Mouse (Mus musculus) intestine, embryonic 14.5 days (tissue): ENCODE data around the gene Mcm8. TPM values are rescaled to one million over a fixed set of nuclear protein-coding genes. Genes with fewer than 3 reads are reported as not detected.

ENCODE experiments used
- ATAC-seq: fragments of 200-750 bp; cut with Nextera tagmentation; replicated peaks from 2 replicates; pipeline ENCODE4 v1.8.0; 2017; ENCODE audit warnings: low read depth, moderate number of reproducible peaks, moderate TSS enrichment, moderate library complexity; ENCODE audit not compliant: low FRiP score, low TSS enrichment
- DNase-seq: peaks from one replicate; pipeline ENCODE4 v3.0.0-alpha.2; 2018; ENCODE audit warnings: low spot score
- H3K27ac ChIP-seq: fragments of 300-500 bp; sonication (generic); 2 replicates; pipeline ENCODE4 v1.5.1; 2014; ENCODE audit warnings: low read depth, mild to moderate bottlenecking, control low read depth
- H3K27me3 ChIP-seq: fragments of 300-500 bp; sonication (generic); replicated peaks from 2 replicates; pipeline ENCODE4 v1.6.1; 2014; ENCODE audit warnings: low read length, control low read depth; ENCODE audit not compliant: control insufficient read depth, insufficient read depth
- H3K36me3 ChIP-seq: fragments of 300-500 bp; sonication (generic); 2 replicates; pipeline ENCODE4 v1.6.1; 2014; ENCODE audit warnings: low read length, control low read depth; ENCODE audit not compliant: control insufficient read depth, insufficient read depth
- H3K4me1 ChIP-seq: fragments of 300-500 bp; sonication (generic); replicated peaks from 2 replicates; pipeline ENCODE4 v1.6.1; 2014; ENCODE audit warnings: low read length, control low read depth, mixed read lengths; ENCODE audit not compliant: control insufficient read depth, insufficient read depth
- H3K4me2 ChIP-seq: fragments of 300-500 bp; sonication (generic); 2 replicates; pipeline ENCODE4 v1.6.1; 2014; ENCODE audit warnings: low read length
- H3K4me3 ChIP-seq: fragments of 300-500 bp; sonication (generic); 2 replicates; pipeline ENCODE4 v1.5.1; 2014; ENCODE audit warnings: low read depth, low read length, control low read depth, mixed read lengths
- H3K9ac ChIP-seq: fragments of 300-500 bp; sonication (generic); 2 replicates; pipeline ENCODE4 v1.6.1; 2014; ENCODE audit warnings: mild to moderate bottlenecking, low read length
- H3K9me3 ChIP-seq: fragments of 300-500 bp; sonication (generic); 2 replicates; pipeline ENCODE4 v1.6.1; 2016; ENCODE audit warnings: low read length, control low read depth; ENCODE audit not compliant: control insufficient read depth
- WGBS: fragments of 180-500 bp; shearing (Covaris S2); extraction: QIAGEN DNeasy Blood & Tissue Kit; methylation state at CpG from one replicate; pipeline ENCODE4 v1.1.7; 2014; 5-methylcytosine and 5-hydroxymethylcytosine counted together
- polyA plus RNA-seq: library from polyadenylated mRNA; unstranded; fragments of >200 nt; fragmentation: Nextera tagmentation; extraction: Ambion mirVana; gene quantifications from 2 replicates; pipeline ENCODE4 v1.2.1, GENCODE M21; 2014

Mcm8 gene
- polyA plus RNA-seq, 1 experiment from 2014 or later = 13.5 TPM

- Histone ChIP-seq H3K36me3 (peaks cover 25% of the 10 kb centered on the region), H3K4me1 (no peaks in the 10 kb centered on the region), H3K9ac (no peak overlapping the region), H3K4me3 (no peak overlapping the region), H3K27ac (no peak overlapping the region), H3K27me3 (no peaks in the 10 kb centered on the region), H3K9me3 (no peaks in the 10 kb centered on the region), H3K4me2 (no peak overlapping the region)
- 92% methylated on average over 4 of the region's 4 CpGs for WGBS
- no peak for DNase-seq
- no peak for ATAC-seq
Observed at GRCm38 (mm10) chr2:132841071-132841470, 25.1 kb downstream of the Mcm8 start.

- ATAC-seq (peak; percentile 91), DNase-seq (peak; percentile 100)
- H3K27me3 ChIP-seq = no peaks in the 10 kb centered on the region
- H3K27ac ChIP-seq = peak within 1 kb of the TSS; percentile 59
- no peaks in the 10 kb centered on the region for H3K9me3 ChIP-seq
- H3K4me2 ChIP-seq = peak within 1 kb of the TSS; percentile 88
- WGBS = under 1% methylated on average over 96 of the region's 96 CpGs
- peaks cover 23% of the 10 kb centered on the region for H3K36me3 ChIP-seq
- H3K4me3 ChIP-seq = peak within 1 kb of the TSS; percentile 92
- H3K9ac ChIP-seq = peak within 1 kb of the TSS; percentile 90
- H3K4me1 ChIP-seq = peaks cover 12% of the 10 kb centered on the region
Observed at GRCm38 (mm10) chr2:132846407-132847358, 30.7 kb downstream of the Mcm8 start, which contains the start of gene Crls1. Gene Crls1, plus strand, starts transcription at chr2:132846666.

GRCm38 (mm10) chr2:132847581-132847980 is 31.6 kb downstream of the Mcm8 start:
- Histone ChIP-seq H3K36me3 (peaks cover 23% of the 10 kb centered on the region), H3K27ac (no peak overlapping the region), H3K4me3 (peak overlapping the region; percentile 92), H3K4me2 (peak overlapping the region; percentile 88), H3K4me1 (peaks cover 12% of the 10 kb centered on the region), H3K27me3 (no peaks in the 10 kb centered on the region), H3K9me3 (no peaks in the 10 kb centered on the region), H3K9ac (peak overlapping the region; percentile 90)
- WGBS = 26% methylated on average over 7 of the region's 7 CpGs
- ATAC-seq = no peak
- DNase-seq = no peak

- 86% methylated on average over 4 of the region's 4 CpGs for WGBS
- H3K4me3 ChIP-seq = no peak overlapping the region
- no peaks in the 10 kb centered on the region for H3K9me3 ChIP-seq
- ATAC-seq (no peak), DNase-seq (no peak)
- H3K9ac ChIP-seq = no peak overlapping the region
- H3K27me3 ChIP-seq = no peaks in the 10 kb centered on the region
- no peak overlapping the region for H3K27ac ChIP-seq
- peaks cover 12% of the 10 kb centered on the region for H3K4me1 ChIP-seq
- peak overlapping the region; percentile 88 for H3K4me2 ChIP-seq
- peaks cover 21% of the 10 kb centered on the region for H3K36me3 ChIP-seq
Observed at GRCm38 (mm10) chr2:132848361-132848760, 32.4 kb downstream of the Mcm8 start.

- no peak overlapping the region for H3K4me2 ChIP-seq
- ATAC-seq (no peak), DNase-seq (no peak)
- no peaks in the 10 kb centered on the region for H3K27me3 ChIP-seq
- no peaks in the 10 kb centered on the region for H3K9me3 ChIP-seq
- H3K4me1 ChIP-seq = peaks cover 12% of the 10 kb centered on the region
- no peak overlapping the region for H3K27ac ChIP-seq
- H3K4me3 ChIP-seq = no peak overlapping the region
- 93% methylated on average over 6 of the region's 6 CpGs for WGBS
- H3K9ac ChIP-seq = no peak overlapping the region
- peaks cover 23% of the 10 kb centered on the region for H3K36me3 ChIP-seq
Observed at GRCm38 (mm10) chr2:132849141-132849540, 33.2 kb downstream of the Mcm8 start.

GRCm38 (mm10) chr2:132853051-132853450 is 37.1 kb downstream of the Mcm8 start:
- H3K9me3 ChIP-seq = no peaks in the 10 kb centered on the region
- ATAC-seq (no peak), DNase-seq (no peak)
- H3K4me2 ChIP-seq = no peak overlapping the region
- peaks cover 4% of the 10 kb centered on the region; the same call in 1 of the 2 replicates for H3K4me1 ChIP-seq
- no peak overlapping the region for H3K27ac ChIP-seq
- peaks cover 27% of the 10 kb centered on the region for H3K36me3 ChIP-seq
- WGBS = 92% methylated on average over 1 of the region's 1 CpGs
- H3K4me3 ChIP-seq = no peak overlapping the region
- H3K27me3 ChIP-seq = no peaks in the 10 kb centered on the region
- H3K9ac ChIP-seq = no peak overlapping the region

GRCm38 (mm10) chr2:132856333-132856732 is 40.4 kb downstream of the Mcm8 start:
- no peak overlapping the region for H3K27ac ChIP-seq
- no peaks in the 10 kb centered on the region for H3K27me3 ChIP-seq
- no peak for DNase-seq
- no peak overlapping the region for H3K9ac ChIP-seq
- H3K36me3 ChIP-seq = peaks cover 14% of the 10 kb centered on the region
- H3K4me3 ChIP-seq = no peak overlapping the region
- no peak for ATAC-seq
- H3K4me1 ChIP-seq = no peaks in the 10 kb centered on the region
- 82% methylated on average over 5 of the region's 5 CpGs for WGBS
- H3K9me3 ChIP-seq = no peaks in the 10 kb centered on the region
- no peak overlapping the region for H3K4me2 ChIP-seq

- H3K9me3 ChIP-seq = no peaks in the 10 kb centered on the region
- H3K27me3 ChIP-seq = no peaks in the 10 kb centered on the region
- no peak for ATAC-seq
- no peak overlapping the region for H3K9ac ChIP-seq
- no peak overlapping the region for H3K27ac ChIP-seq
- H3K4me2 ChIP-seq = no peak overlapping the region
- H3K4me1 ChIP-seq = no peaks in the 10 kb centered on the region
- DNase-seq = no peak
- H3K36me3 ChIP-seq = peaks cover 20% of the 10 kb centered on the region
- H3K4me3 ChIP-seq = no peak overlapping the region
Observed at GRCm38 (mm10) chr2:132860435-132860834, 44.5 kb downstream of the Mcm8 start.

GRCm38 (mm10) chr2:132861456-132861855 is 45.5 kb downstream of the Mcm8 start:
- Histone ChIP-seq H3K9ac (no peak overlapping the region), H3K27ac (no peak overlapping the region), H3K9me3 (no peaks in the 10 kb centered on the region), H3K4me2 (no peak overlapping the region), H3K27me3 (no peaks in the 10 kb centered on the region), H3K4me3 (no peak overlapping the region), H3K36me3 (peaks cover 29% of the 10 kb centered on the region), H3K4me1 (no peaks in the 10 kb centered on the region)
- no peak for DNase-seq
- no peak for ATAC-seq
- 89% methylated on average over 2 of the region's 2 CpGs for WGBS
